8 mouse cellular contexts compared by ENCODE assay signal in genomic region chr2:15040326-15040725, GRCm38 (mm10). TPM values are rescaled to one million over a fixed set of nuclear protein-coding genes. Genes with fewer than 3 reads are reported as not detected.
DNase-seq lines count a peak whose midpoint lies in the region; TF ChIP-seq lines count a peak whose summit lies in the region.

No protein-coding gene starts in this region.

- TF ChIP-seq POLR2A in thymus, adult 2 months (IDR thresholded peaks at IDR 0.05; ENCODE audit: control insufficient read depth, extremely low read depth, insufficient read depth, low read length, poor library complexity): no peak

- no peaks in the 10 kb centered on the region for H3K4me1 ChIP-seq in thymus, adult 2 months (replicated peaks; ENCODE audit: control insufficient read depth, insufficient read depth, low read length)
- H3K4me1 ChIP-seq in forebrain, embryonic 10.5 days: no peaks in the 10 kb centered on the region

- no peaks in the 10 kb centered on the region for H3K27me3 ChIP-seq in thymus, adult 2 months (ENCODE audit: control insufficient read depth, insufficient read depth, low read length)
- no peaks in the 10 kb centered on the region for H3K27me3 ChIP-seq in forebrain, embryonic 10.5 days (ENCODE audit: poor library complexity, severe bottlenecking)

- no peak overlapping the region for H3K27ac ChIP-seq in thymus, adult 2 months (ENCODE audit: control insufficient read depth, insufficient read depth, low read length)
- no peak overlapping the region for H3K27ac ChIP-seq in forebrain, embryonic 10.5 days

- H3K9me3 ChIP-seq in forebrain, embryonic 10.5 days: no peaks in the 10 kb centered on the region

- TF ChIP-seq CTCF in thymus, adult 2 months (IDR thresholded peaks at IDR 0.05; ENCODE audit: borderline replicate concordance, control insufficient read depth, extremely low read depth, insufficient read depth, low read length, poor library complexity): no peak

- no peak overlapping the region for H3K4me3 ChIP-seq in thymus, adult 2 months (ENCODE audit: control insufficient read depth, insufficient read depth, low read length)
- no peak overlapping the region for H3K4me3 ChIP-seq in forebrain, embryonic 10.5 days

- 75% methylated on average over 5 of the region's 5 CpGs for WGBS in thymus, adult 2 months
- 66% methylated on average over 5 of the region's 5 CpGs for WGBS in forebrain, embryonic 10.5 days

- peak; percentile 23 for DNase-seq in embryo, embryonic 10 days (ENCODE audit: low spot score)
- no peak for DNase-seq in embryo, embryonic 9.5 days (ENCODE audit: extremely low spot score)
- DNase-seq in lung, adult 18-20 months: peak; percentile 12 to 24
- no peak for DNase-seq in lung, postnatal 25 days (ENCODE audit: low spot score)
- peak; percentile 55 for DNase-seq in induced T-regulatory cell, adult 2 months (ENCODE audit: low read depth)
- peak; percentile 62 for DNase-seq in thymus, adult 2 months
- no peak for DNase-seq in forebrain, embryonic 10.5 days (ENCODE audit: extremely low spot score, low spot score)
- no peak for DNase-seq in spleen, postnatal 14 days (ENCODE audit: low spot score in 2 of 2)

- H3K36me3 ChIP-seq in thymus, adult 2 months (ENCODE audit: control insufficient read depth, insufficient read depth, low read length): no peaks in the 10 kb centered on the region; the same call in 1 of the 2 replicates
- H3K36me3 ChIP-seq in forebrain, embryonic 10.5 days (replicated peaks): peaks cover 40% of the 10 kb centered on the region

RNA-seq across cellular contexts. Expression of gene Arl5b, which starts 8.9 kb away (rescaled TPM):
- 9.0 and 10.9 TPM in 2 replicates for polyA plus RNA-seq in thymus, adult 2 months (2012; rRNA removed)
- 48.0 and 51.9 TPM in 2 replicates for polyA plus RNA-seq in forebrain, embryonic 10.5 days (2016; fragmentation: Nextera tagmentation; extraction: Ambion mirVana)

RNA-seq across cellular contexts. Expression of gene Nsun6, which starts 14.5 kb away (rescaled TPM):
- 2.4 and 2.8 TPM in 2 replicates for polyA plus RNA-seq in thymus, adult 2 months (2012; rRNA removed)
- polyA plus RNA-seq in forebrain, embryonic 10.5 days (2016; fragmentation: Nextera tagmentation; extraction: Ambion mirVana): 12.1 and 12.7 TPM in 2 replicates

Comparison
In these comparisons a context has a peak if more than half of its experiments do, and no peak if none do; other contexts are left out.
1. DNase-seq: peak in embryo, embryonic 10 days (single experiment), lung, adult 18-20 months (2 of 2), induced T-regulatory cell, adult 2 months (single experiment) and thymus, adult 2 months (single experiment); none in embryo, embryonic 9.5 days (single experiment), lung, postnatal 25 days (single experiment), forebrain, embryonic 10.5 days (single experiment) and spleen, postnatal 14 days (0 of 2).